Mouse (Mus musculus) myocyte (in vitro differentiated cells): ENCODE measurements around the gene Ddx47. TPM values are rescaled to one million over a fixed set of nuclear protein-coding genes. Genes with fewer than 3 reads are reported as not detected.

Source experiments
- H3K27me3 ChIP-seq: one replicate; pipeline ENCODE4 v1.6.1; 2011; ENCODE audit not compliant: control insufficient read depth, insufficient read depth, insufficient read length
- H3K36me3 ChIP-seq: one replicate; pipeline ENCODE4 v1.6.1; 2011; ENCODE audit not compliant: control insufficient read depth, insufficient read depth
- H3K4me2 ChIP-seq: one replicate; pipeline ENCODE4 v1.6.1; 2011; ENCODE audit warnings: low read depth, control low read depth
- H3K4me3 ChIP-seq: one replicate; pipeline ENCODE4 v1.5.1; 2011; ENCODE audit warnings: mild to moderate bottlenecking, control low read depth, moderate library complexity
- H3K79me2 ChIP-seq: one replicate; pipeline ENCODE4 v1.6.1; 2011; ENCODE audit not compliant: control insufficient read depth, insufficient read depth
- H3ac ChIP-seq: one replicate; pipeline ENCODE4 v1.6.1; 2011; ENCODE audit not compliant: control insufficient read depth, insufficient read length
- CEBPB ChIP-seq: IDR thresholded peaks from 2 replicates; pipeline ENCODE4 v1.6.1; 2011; ENCODE audit warnings: mild to moderate bottlenecking, moderate library complexity; ENCODE audit not compliant: poor library complexity, insufficient read depth, severe bottlenecking
- E2F4 ChIP-seq: IDR thresholded peaks from one replicate; pipeline ENCODE4 v1.6.1; 2011; ENCODE audit warnings: mild to moderate bottlenecking, control low read depth, moderate library complexity; ENCODE audit not compliant: insufficient read depth
- MAX ChIP-seq: IDR thresholded peaks from one replicate; pipeline ENCODE4 v1.6.1; 2011; ENCODE audit warnings: low read depth, mild to moderate bottlenecking, control low read depth
- MYOD1 ChIP-seq, 3 experiments: IDR thresholded peaks; one replicate each; pipeline ENCODE4 v1.6.1; 2011; ENCODE audit warnings: control low read depth in 2 of 3, low read depth in 2 of 3, mild to moderate bottlenecking in 2 of 3, moderate library complexity in 1 of 3; ENCODE audit not compliant: insufficient read length in 2 of 3, control insufficient read depth in 1 of 3
- MYOG ChIP-seq, 3 experiments: IDR thresholded peaks; one replicate each; pipeline ENCODE4 v1.6.1; 2011; ENCODE audit warnings: control low read depth in 2 of 3, low read depth in 2 of 3, mild to moderate bottlenecking in 2 of 3; ENCODE audit not compliant: insufficient read length in 2 of 3, control insufficient read depth in 1 of 3, insufficient read depth in 1 of 3
- POLR2A ChIP-seq: IDR thresholded peaks from one replicate; pipeline ENCODE4 v1.6.1; 2011; ENCODE audit warnings: low read depth, mild to moderate bottlenecking, control low read depth, moderate library complexity; ENCODE audit not compliant: insufficient read length
- POLR2AphosphoS2 ChIP-seq: IDR thresholded peaks from one replicate; pipeline ENCODE4 v1.6.1; 2011; ENCODE audit warnings: low read depth, control low read depth; ENCODE audit not compliant: insufficient read length
- REST ChIP-seq: IDR thresholded peaks from one replicate; pipeline ENCODE4 v1.6.1; 2011; ENCODE audit warnings: mild to moderate bottlenecking, control low read depth, moderate library complexity; ENCODE audit not compliant: insufficient read depth, insufficient read length
- SRF ChIP-seq: IDR thresholded peaks from one replicate; pipeline ENCODE4 v1.6.1; 2011; ENCODE audit warnings: low read depth; ENCODE audit not compliant: control insufficient read depth, insufficient read length
- TCF12 ChIP-seq: IDR thresholded peaks from one replicate; pipeline ENCODE4 v1.6.1; 2011; ENCODE audit warnings: mild to moderate bottlenecking, control low read depth; ENCODE audit not compliant: poor library complexity, insufficient read depth, severe bottlenecking
- TCF3 ChIP-seq: IDR thresholded peaks from one replicate; pipeline ENCODE4 v1.6.1; 2011; ENCODE audit warnings: low read depth, control low read depth; ENCODE audit not compliant: insufficient read length
- USF1 ChIP-seq: IDR thresholded peaks from one replicate; pipeline ENCODE4 v1.6.1; 2011; ENCODE audit warnings: low read depth, mild to moderate bottlenecking, control low read depth, moderate library complexity
- polyA plus RNA-seq: library from polyadenylated mRNA; unstranded; fragments of >200 nt; fragmentation: generic; extraction: Trizol; gene quantifications from one replicate; pipeline ENCODE4 v1.2.1, GENCODE M21; 2012; ENCODE audit warnings: missing spikeins

Gene Ddx47
- polyA plus RNA-seq, 1 experiment: 53.6 TPM

DNA sequence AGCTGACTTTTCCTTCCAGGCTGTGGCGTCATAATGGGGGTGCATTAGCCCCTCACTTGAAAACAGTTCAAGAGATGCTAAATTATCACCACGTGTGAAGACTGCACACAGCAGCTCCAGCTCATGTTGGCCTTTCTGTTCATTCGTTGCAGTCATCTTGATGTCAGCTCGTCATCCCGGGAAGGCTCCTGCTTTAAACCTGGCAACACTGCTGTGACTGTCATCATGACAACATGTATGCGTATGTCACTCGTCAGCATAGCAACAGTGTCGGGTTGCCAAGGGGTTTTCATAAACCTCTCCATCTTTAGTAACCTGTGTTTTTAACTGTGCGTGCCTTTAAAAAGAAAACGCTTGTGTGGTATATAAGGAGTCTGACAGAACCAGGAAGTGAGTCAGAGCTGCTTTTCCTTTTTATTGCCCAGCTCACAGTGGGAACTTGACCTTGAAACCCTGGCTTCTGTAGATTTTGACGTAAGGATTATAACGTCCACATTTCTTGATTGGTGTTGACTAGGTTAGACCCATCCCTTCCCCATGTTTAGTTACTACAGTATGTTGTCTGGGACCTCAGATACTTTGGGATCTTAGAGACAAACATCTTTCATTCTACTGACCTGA, 17.3 kb upstream of the Ddx47 start:
- TF ChIP-seq MAX (no peak), TCF3 (no peak), CEBPB (no peak), REST (no peak)
- peak overlapping the region; percentile 57 for H3K4me2 ChIP-seq
- no peaks in the 10 kb centered on the region for H3K36me3 ChIP-seq
- no peak overlapping the region for H3K4me3 ChIP-seq
- no peaks in the 10 kb centered on the region for H3K79me2 ChIP-seq
- no peak overlapping the region for H3ac ChIP-seq
- H3K27me3 ChIP-seq: no peaks in the 10 kb centered on the region

DNA sequence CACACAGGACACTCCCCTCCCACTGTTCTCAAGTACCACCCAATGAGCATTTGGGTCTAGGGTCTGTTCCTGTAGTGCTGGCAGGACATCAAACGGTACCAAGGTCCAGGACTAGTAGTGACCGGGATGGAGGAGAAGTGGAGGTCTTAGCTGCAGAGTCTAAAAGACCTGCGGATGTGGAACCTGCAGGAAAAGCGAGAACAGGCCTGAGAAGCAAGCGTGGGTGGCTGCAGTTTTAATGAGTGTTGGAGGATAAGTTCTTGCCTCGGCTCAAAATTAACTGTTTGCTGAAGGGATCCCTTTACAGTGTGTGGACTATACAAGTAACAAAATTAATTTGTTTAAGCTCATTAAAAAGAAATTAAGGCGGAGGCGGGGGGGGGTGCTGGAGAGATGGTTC, 16.4 kb upstream of the Ddx47 start:
- Histone ChIP-seq H3K79me2 (no peaks in the 10 kb centered on the region), H3ac (no peak overlapping the region), H3K4me3 (no peak overlapping the region), H3K27me3 (no peaks in the 10 kb centered on the region), H3K4me2 (no peak overlapping the region), H3K36me3 (no peaks in the 10 kb centered on the region)
- TF ChIP-seq POLR2A: no peak
- TF ChIP-seq MAX: no peak
- no peak for TF ChIP-seq USF1
- no peak for TF ChIP-seq POLR2AphosphoS2
- TF ChIP-seq E2F4: no peak
- TF ChIP-seq TCF3: no peak
- no peak for TF ChIP-seq CEBPB
- TF ChIP-seq MYOD1 (IDR thresholded peaks at IDR 0.05; ENCODE audit: control insufficient read depth in 1 of 3, insufficient read length in 2 of 3, low read depth in 2 of 3): no peak
- no peak for TF ChIP-seq TCF12
- no peak for TF ChIP-seq MYOG (IDR thresholded peaks at IDR 0.05; ENCODE audit: control insufficient read depth in 1 of 3, insufficient read depth in 1 of 3, insufficient read length in 2 of 3, low read depth in 2 of 3)
- TF ChIP-seq SRF: no peak
- no peak for TF ChIP-seq REST

DNA sequence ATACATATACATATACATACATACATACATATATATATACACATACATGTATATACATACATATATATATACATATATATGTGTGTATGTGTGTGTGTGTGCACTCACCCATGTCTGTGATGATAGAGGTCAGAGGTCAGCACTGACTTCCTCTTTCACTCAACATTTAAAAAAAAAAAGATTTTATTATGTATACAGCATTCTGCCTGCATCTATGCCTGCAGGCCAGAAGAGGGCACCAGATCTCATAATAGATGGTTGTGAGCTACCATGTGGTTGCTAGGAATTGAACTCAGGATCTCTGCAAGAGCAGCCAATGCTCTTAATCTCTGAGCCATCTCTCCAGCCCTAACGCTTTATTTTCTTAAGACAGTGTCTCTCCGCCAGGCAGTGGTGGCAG, 14.5 kb upstream of the Ddx47 start:
- Histone ChIP-seq H3K79me2 (no peaks in the 10 kb centered on the region), H3ac (no peak overlapping the region), H3K36me3 (no peaks in the 10 kb centered on the region), H3K4me2 (no peak overlapping the region), H3K4me3 (no peak overlapping the region), H3K27me3 (no peaks in the 10 kb centered on the region)
- TF ChIP-seq TCF12: no peak
- TF ChIP-seq E2F4: no peak
- TF ChIP-seq TCF3: no peak
- no peak for TF ChIP-seq REST
- no peak for TF ChIP-seq POLR2AphosphoS2
- TF ChIP-seq MAX: no peak
- TF ChIP-seq MYOG (IDR thresholded peaks at IDR 0.05; ENCODE audit: control insufficient read depth in 1 of 3, insufficient read depth in 1 of 3, insufficient read length in 2 of 3, low read depth in 2 of 3): no peak
- no peak for TF ChIP-seq USF1
- no peak for TF ChIP-seq SRF
- TF ChIP-seq POLR2A: no peak
- TF ChIP-seq MYOD1 (IDR thresholded peaks at IDR 0.05; ENCODE audit: control insufficient read depth in 1 of 3, insufficient read length in 2 of 3, low read depth in 2 of 3): no peak
- TF ChIP-seq CEBPB: no peak

DNA sequence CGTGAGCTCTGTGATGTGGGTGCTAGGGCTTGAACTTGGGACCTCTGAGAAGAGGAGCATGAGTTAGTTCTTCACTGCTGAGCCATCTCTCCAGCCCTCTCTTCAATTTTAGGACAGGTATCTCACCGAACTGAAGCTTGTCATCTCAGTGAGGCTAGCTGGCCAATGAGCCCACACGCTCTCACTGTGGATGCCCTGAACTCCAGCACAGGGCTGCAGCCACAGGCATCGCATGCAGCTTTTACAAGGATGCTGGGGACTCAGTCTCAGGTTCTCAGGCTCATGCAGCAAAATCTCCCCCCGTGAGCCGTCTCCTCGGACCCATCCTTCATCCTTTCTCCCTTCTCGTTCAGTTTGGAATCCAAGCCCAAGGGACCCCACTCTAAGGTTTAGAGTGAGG, 13.3 kb upstream of the Ddx47 start:
- no peak for TF ChIP-seq MYOG (IDR thresholded peaks at IDR 0.05; ENCODE audit: control insufficient read depth in 1 of 3, insufficient read depth in 1 of 3, insufficient read length in 2 of 3, low read depth in 2 of 3)
- no peak for TF ChIP-seq E2F4
- no peak for TF ChIP-seq REST
- no peak for TF ChIP-seq MYOD1 (IDR thresholded peaks at IDR 0.05; ENCODE audit: control insufficient read depth in 1 of 3, insufficient read length in 2 of 3, low read depth in 2 of 3)
- no peak for TF ChIP-seq MAX
- no peak for TF ChIP-seq POLR2A
- TF ChIP-seq TCF3: no peak
- no peak for TF ChIP-seq TCF12
- no peak for TF ChIP-seq USF1
- no peak for TF ChIP-seq SRF
- TF ChIP-seq CEBPB: no peak
- TF ChIP-seq POLR2AphosphoS2: no peak
- no peak overlapping the region for H3K4me3 ChIP-seq
- H3K4me2 ChIP-seq: no peak overlapping the region
- H3ac ChIP-seq: no peak overlapping the region
- H3K36me3 ChIP-seq: no peaks in the 10 kb centered on the region
- H3K27me3 ChIP-seq: no peaks in the 10 kb centered on the region
- H3K79me2 ChIP-seq: no peaks in the 10 kb centered on the region

DNA sequence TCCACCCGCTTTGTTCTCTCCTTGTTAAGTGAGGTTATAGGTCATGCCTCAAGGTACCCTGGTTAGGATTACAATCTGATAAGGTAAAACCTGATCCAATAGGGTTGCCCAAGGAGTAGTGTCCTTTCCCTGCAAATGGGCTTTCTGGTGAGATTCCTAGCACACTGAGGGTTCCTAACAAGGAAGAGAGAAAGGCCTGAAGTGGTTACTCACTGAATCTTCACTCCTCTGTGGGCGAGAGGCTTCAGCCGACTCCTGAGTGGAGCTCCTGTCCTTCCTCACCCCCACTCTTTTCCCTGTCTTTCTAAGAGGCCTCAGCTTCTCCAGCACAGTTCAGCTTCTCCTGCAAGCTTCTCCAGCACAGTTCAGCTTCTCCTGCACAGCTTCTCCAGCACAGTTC, 12.6 kb upstream of the Ddx47 start:
- Histone ChIP-seq H3K4me3 (no peak overlapping the region), H3ac (no peak overlapping the region), H3K27me3 (no peaks in the 10 kb centered on the region), H3K79me2 (no peaks in the 10 kb centered on the region), H3K36me3 (no peaks in the 10 kb centered on the region), H3K4me2 (peak overlapping the region; percentile 44)
- TF ChIP-seq E2F4: no peak
- TF ChIP-seq POLR2A: no peak
- no peak for TF ChIP-seq SRF
- no peak for TF ChIP-seq POLR2AphosphoS2
- TF ChIP-seq REST: no peak
- no peak for TF ChIP-seq CEBPB
- no peak for TF ChIP-seq MYOD1 (IDR thresholded peaks at IDR 0.05; ENCODE audit: control insufficient read depth in 1 of 3, insufficient read length in 2 of 3, low read depth in 2 of 3)
- no peak for TF ChIP-seq TCF12
- TF ChIP-seq MYOG (IDR thresholded peaks at IDR 0.05; ENCODE audit: control insufficient read depth in 1 of 3, insufficient read depth in 1 of 3, insufficient read length in 2 of 3, low read depth in 2 of 3): no peak
- no peak for TF ChIP-seq MAX
- TF ChIP-seq TCF3: no peak
